Mouse (Mus musculus): ENCODE measurements at regions not wholly inside any gene's neighbourhood (a gene's known extent, or its start where the extent isn't known, plus 50 kb on each side); places are given as distances from the start of the nearest gene placed in this dataset.

GRCm38 (mm10) chr1:105188920-105189266 lies 167.6 kb downstream of the Rnf152 start:
- TF ChIP-seq CTCF (conservative IDR thresholded peaks at IDR 0.05; ENCODE audit: low read length) (no peak), POU5F1 (IDR thresholded peaks at IDR 0.05; ENCODE audit: borderline replicate concordance, low read length) (no peak)

Measured in E14TG2a.4 (cell line).